Mouse (Mus musculus): ENCODE results near the gene Gm20479. TPM values are rescaled to one million over a fixed set of nuclear protein-coding genes. Genes with fewer than 3 reads are reported as not detected.
A peak's percentile ranks its signal among the peaks of the same experiment; 100 is the strongest.

The Gm20479 gene
- polyA plus RNA-seq, 1 experiment from 2014 or later = 0.72 TPM

DNA sequence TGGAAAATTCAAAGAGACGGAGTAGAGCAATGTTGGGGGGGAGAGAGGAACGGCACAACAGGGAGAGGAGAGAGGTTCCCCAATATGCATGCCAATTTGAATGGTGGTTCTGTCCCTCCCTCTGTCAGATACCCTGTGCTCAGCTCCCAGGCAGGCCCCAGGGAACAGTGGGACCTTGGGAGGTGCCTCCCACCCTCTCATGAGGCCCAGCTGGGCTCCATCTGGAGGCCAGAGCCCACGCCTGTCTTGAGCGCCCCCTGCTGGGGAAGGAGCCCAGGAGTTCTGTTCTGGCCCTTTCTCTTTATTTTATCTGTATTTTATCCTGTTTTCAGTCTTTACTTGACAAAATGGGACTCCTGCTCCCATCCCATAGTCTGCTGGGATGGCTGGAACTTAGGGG, 27.5 kb upstream of the Gm20479 start:
- H3K4me2 ChIP-seq (replicated peaks; ENCODE audit: low read depth) = no peak overlapping the region
- no peaks in the 10 kb centered on the region for H3K9me3 ChIP-seq (ENCODE audit: control insufficient read depth)
- no peaks in the 10 kb centered on the region for H3K4me1 ChIP-seq (replicated peaks; ENCODE audit: control insufficient read depth, insufficient read depth, low read length)
- WGBS = 45% methylated on average over 4 of the region's 4 CpGs
- no peaks in the 10 kb centered on the region for H3K36me3 ChIP-seq (ENCODE audit: control insufficient read depth, insufficient read depth)
- no peak overlapping the region for H3K9ac ChIP-seq (ENCODE audit: low read depth, low read length)
- TF ChIP-seq CTCF (IDR thresholded peaks at IDR 0.05; ENCODE audit: low read depth) = peak; percentile 87
- H3K4me3 ChIP-seq (ENCODE audit: low read depth, low read length) = no peak overlapping the region
- H3K27ac ChIP-seq (ENCODE audit: low read depth, low read length) = no peak overlapping the region
- H3K27me3 ChIP-seq (replicated peaks; ENCODE audit: control insufficient read depth, insufficient read depth, low read length) = no peaks in the 10 kb centered on the region
- no peak for ATAC-seq

DNA sequence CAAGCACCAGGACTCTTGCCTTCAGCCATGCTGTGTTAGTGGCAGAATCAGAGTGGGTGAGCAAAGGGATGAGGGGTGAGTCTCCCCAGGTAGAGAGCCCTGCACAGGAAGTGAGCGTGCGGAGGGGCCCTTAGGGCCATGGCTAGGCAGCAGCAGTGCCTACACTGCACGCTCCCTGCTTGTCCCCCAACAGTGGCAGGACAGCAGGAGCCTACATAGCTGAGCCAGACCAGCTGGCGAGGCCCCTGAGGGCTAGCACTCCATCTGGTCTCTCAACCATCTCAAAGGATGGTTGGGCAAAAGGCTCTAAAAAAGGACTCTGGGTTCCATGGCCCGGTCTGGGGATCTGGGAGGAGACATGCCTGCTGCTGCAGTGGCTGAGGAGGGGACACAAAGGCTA, 26.9 kb upstream of the Gm20479 start:
- no peaks in the 10 kb centered on the region for H3K9me3 ChIP-seq (ENCODE audit: control insufficient read depth)
- H3K4me2 ChIP-seq (replicated peaks; ENCODE audit: low read depth) = no peak overlapping the region
- H3K4me1 ChIP-seq (replicated peaks; ENCODE audit: control insufficient read depth, insufficient read depth, low read length) = no peaks in the 10 kb centered on the region
- no peak overlapping the region for H3K4me3 ChIP-seq (ENCODE audit: low read depth, low read length)
- H3K9ac ChIP-seq (ENCODE audit: low read depth, low read length) = no peak overlapping the region
- no peaks in the 10 kb centered on the region for H3K27me3 ChIP-seq (replicated peaks; ENCODE audit: control insufficient read depth, insufficient read depth, low read length)
- ATAC-seq = no peak
- 78% methylated on average over 5 of the region's 5 CpGs for WGBS
- H3K27ac ChIP-seq (ENCODE audit: low read depth, low read length) = no peak overlapping the region
- TF ChIP-seq CTCF (IDR thresholded peaks at IDR 0.05; ENCODE audit: low read depth) = no peak
- no peaks in the 10 kb centered on the region for H3K36me3 ChIP-seq (ENCODE audit: control insufficient read depth, insufficient read depth)

- H3K9ac ChIP-seq (ENCODE audit: low read depth, low read length) = no peak overlapping the region
- H3K4me2 ChIP-seq (replicated peaks; ENCODE audit: low read depth) = no peak overlapping the region
- H3K36me3 ChIP-seq (ENCODE audit: control insufficient read depth, insufficient read depth) = no peaks in the 10 kb centered on the region
- no peak overlapping the region for H3K4me3 ChIP-seq (ENCODE audit: low read depth, low read length)
- H3K4me1 ChIP-seq (replicated peaks; ENCODE audit: control insufficient read depth, insufficient read depth, low read length) = no peaks in the 10 kb centered on the region
- no peak overlapping the region for H3K27ac ChIP-seq (ENCODE audit: low read depth, low read length)
- no peaks in the 10 kb centered on the region for H3K9me3 ChIP-seq (ENCODE audit: control insufficient read depth)
- no peak for ATAC-seq
- 79% methylated on average over 1 of the region's 1 CpGs for WGBS
- no peak for TF ChIP-seq CTCF (IDR thresholded peaks at IDR 0.05; ENCODE audit: low read depth)
- H3K27me3 ChIP-seq (replicated peaks; ENCODE audit: control insufficient read depth, insufficient read depth, low read length) = no peaks in the 10 kb centered on the region
Observed at GRCm38 (mm10) chr7:27383233-27383632, 26.0 kb upstream of the Gm20479 start.

DNA sequence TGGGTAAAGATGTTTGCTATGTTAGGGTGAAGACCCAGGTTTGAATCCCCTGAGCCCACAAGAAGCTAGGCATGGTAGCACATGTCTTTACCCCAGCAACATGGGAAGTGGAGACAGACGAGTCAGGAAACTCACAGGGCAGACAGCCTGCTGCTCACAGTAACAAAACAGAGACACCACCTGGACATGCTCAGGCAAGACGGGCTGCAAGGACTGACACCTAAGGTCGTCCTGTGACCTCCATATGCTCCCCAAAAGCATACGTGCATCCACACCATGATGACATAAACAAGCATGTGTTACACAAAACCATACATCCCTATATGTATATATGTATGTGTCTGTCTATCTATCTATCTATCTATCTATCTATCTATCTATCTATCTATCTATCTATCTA, 24.3 kb upstream of the Gm20479 start:
- Histone ChIP-seq H3K9ac (ENCODE audit: low read depth, low read length) (no peak overlapping the region), H3K9me3 (ENCODE audit: control insufficient read depth) (no peaks in the 10 kb centered on the region), H3K4me1 (replicated peaks; ENCODE audit: control insufficient read depth, insufficient read depth, low read length) (no peaks in the 10 kb centered on the region), H3K4me3 (ENCODE audit: low read depth, low read length) (no peak overlapping the region), H3K36me3 (ENCODE audit: control insufficient read depth, insufficient read depth) (no peaks in the 10 kb centered on the region), H3K27me3 (replicated peaks; ENCODE audit: control insufficient read depth, insufficient read depth, low read length) (peaks cover 9% of the 10 kb centered on the region; the same call in 1 of the 2 replicates), H3K4me2 (replicated peaks; ENCODE audit: low read depth) (no peak overlapping the region), H3K27ac (ENCODE audit: low read depth, low read length) (no peak overlapping the region)
- WGBS = 49% methylated on average over 4 of the region's 4 CpGs
- no peak for TF ChIP-seq CTCF (IDR thresholded peaks at IDR 0.05; ENCODE audit: low read depth)
- ATAC-seq = no peak

DNA sequence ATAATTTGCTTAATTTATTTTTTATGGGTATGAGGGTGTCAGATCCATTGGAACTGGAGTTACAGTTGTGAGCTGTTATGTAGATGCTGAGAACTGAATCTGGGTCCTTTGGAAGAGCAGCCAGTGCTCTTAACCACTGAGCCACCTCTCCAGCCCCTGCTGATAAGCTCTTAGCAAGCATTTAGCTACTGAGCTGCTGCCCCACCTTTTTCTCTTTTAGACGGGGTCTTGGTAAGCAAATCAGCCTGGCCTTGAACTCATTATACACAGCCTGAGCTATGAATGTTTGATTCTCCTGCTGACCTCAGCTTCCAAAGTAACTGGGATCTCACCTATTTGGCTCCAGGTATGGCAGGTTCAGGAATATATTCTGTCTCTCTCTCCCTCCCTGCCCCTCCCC, 23.8 kb upstream of the Gm20479 start:
- Histone ChIP-seq H3K4me2 (replicated peaks; ENCODE audit: low read depth) (no peak overlapping the region), H3K4me1 (replicated peaks; ENCODE audit: control insufficient read depth, insufficient read depth, low read length) (no peaks in the 10 kb centered on the region), H3K4me3 (ENCODE audit: low read depth, low read length) (no peak overlapping the region), H3K27ac (ENCODE audit: low read depth, low read length) (no peak overlapping the region), H3K9me3 (ENCODE audit: control insufficient read depth) (no peaks in the 10 kb centered on the region), H3K27me3 (replicated peaks; ENCODE audit: control insufficient read depth, insufficient read depth, low read length) (peaks cover 15% of the 10 kb centered on the region; the same call in 1 of the 2 replicates), H3K9ac (ENCODE audit: low read depth, low read length) (no peak overlapping the region), H3K36me3 (ENCODE audit: control insufficient read depth, insufficient read depth) (no peaks in the 10 kb centered on the region)
- WGBS = 12% methylated on average over 1 of the region's 1 CpGs
- ATAC-seq = no peak
- no peak for TF ChIP-seq CTCF (IDR thresholded peaks at IDR 0.05; ENCODE audit: low read depth)

GRCm38 (mm10) chr7:27379836-27380235, 22.6 kb upstream of the Gm20479 start:
- H3K36me3 ChIP-seq (ENCODE audit: control insufficient read depth, insufficient read depth) = no peaks in the 10 kb centered on the region
- no peak overlapping the region for H3K4me2 ChIP-seq (replicated peaks; ENCODE audit: low read depth)
- H3K4me1 ChIP-seq (replicated peaks; ENCODE audit: control insufficient read depth, insufficient read depth, low read length) = no peaks in the 10 kb centered on the region
- WGBS = 86% methylated on average over 6 of the region's 6 CpGs
- H3K9me3 ChIP-seq (ENCODE audit: control insufficient read depth) = no peaks in the 10 kb centered on the region
- no peak overlapping the region for H3K4me3 ChIP-seq (ENCODE audit: low read depth, low read length)
- H3K9ac ChIP-seq (ENCODE audit: low read depth, low read length) = no peak overlapping the region
- no peak for TF ChIP-seq CTCF (IDR thresholded peaks at IDR 0.05; ENCODE audit: low read depth)
- H3K27ac ChIP-seq (ENCODE audit: low read depth, low read length) = no peak overlapping the region
- H3K27me3 ChIP-seq (replicated peaks; ENCODE audit: control insufficient read depth, insufficient read depth, low read length) = peaks cover 24% of the 10 kb centered on the region
- no peak for ATAC-seq

GRCm38 (mm10) chr7:27378431-27378830, 21.2 kb upstream of the Gm20479 start:
- Histone ChIP-seq H3K4me2 (replicated peaks; ENCODE audit: low read depth) (no peak overlapping the region), H3K27ac (ENCODE audit: low read depth, low read length) (no peak overlapping the region), H3K4me3 (ENCODE audit: low read depth, low read length) (no peak overlapping the region), H3K9me3 (ENCODE audit: control insufficient read depth) (no peaks in the 10 kb centered on the region), H3K36me3 (ENCODE audit: control insufficient read depth, insufficient read depth) (no peaks in the 10 kb centered on the region), H3K9ac (ENCODE audit: low read depth, low read length) (no peak overlapping the region), H3K4me1 (replicated peaks; ENCODE audit: control insufficient read depth, insufficient read depth, low read length) (no peaks in the 10 kb centered on the region), H3K27me3 (replicated peaks; ENCODE audit: control insufficient read depth, insufficient read depth, low read length) (peaks cover 35% of the 10 kb centered on the region)
- ATAC-seq = peak; percentile 64
- WGBS = 12% methylated on average over 4 of the region's 4 CpGs
- peak; percentile 73 for TF ChIP-seq CTCF (IDR thresholded peaks at IDR 0.05; ENCODE audit: low read depth)
